Mouse (Mus musculus): ENCODE data around the gene Slc22a16. TPM values are rescaled to one million over a fixed set of nuclear protein-coding genes. Genes with fewer than 3 reads are reported as not detected.

The Slc22a16 gene
- polyA plus RNA-seq (2015; fragmentation: Nextera tagmentation; extraction: Ambion mirVana), result not detected in 2 replicates

- ATAC-seq (ENCODE audit: insufficient number of reproducible peaks, low FRiP score, low TSS enrichment, low read depth), result no peak
- Histone ChIP-seq H3K9ac (no peak within 1 kb of the TSS), H3K4me3 (no peak within 1 kb of the TSS), H3K27ac (no peak within 1 kb of the TSS), H3K4me2 (no peak within 1 kb of the TSS), H3K27me3 (no peaks in the 10 kb centered on the region), H3K4me1 (no peaks in the 10 kb centered on the region), H3K36me3 (no peaks in the 10 kb centered on the region), H3K9me3 (no peaks in the 10 kb centered on the region)
- 92% methylated on average over 12 of the region's 12 CpGs for WGBS
These were observed at the start of gene Slc22a16 for GRCm38 (mm10) chr10:40570036-40570435. Gene Slc22a16, plus strand, starts transcription at chr10:40570336.

GRCm38 (mm10) chr10:40521579-40521978, 48.6 kb upstream of the Slc22a16 start:
- H3K27me3 ChIP-seq, result no peaks in the 10 kb centered on the region; the same call in 1 of the 2 replicates
- H3K9ac ChIP-seq, result no peak overlapping the region
- H3K9me3 ChIP-seq, result no peaks in the 10 kb centered on the region
- peaks cover 4% of the 10 kb centered on the region; the same call in 1 of the 2 replicates for H3K4me1 ChIP-seq
- H3K4me3 ChIP-seq, result no peak overlapping the region
- H3K36me3 ChIP-seq, result no peaks in the 10 kb centered on the region
- ATAC-seq (ENCODE audit: insufficient number of reproducible peaks, low FRiP score, low TSS enrichment, low read depth), result no peak
- no peak overlapping the region for H3K4me2 ChIP-seq
- 27% methylated on average over 12 of the region's 12 CpGs for WGBS
- no peak overlapping the region for H3K27ac ChIP-seq

GRCm38 (mm10) chr10:40523312-40523975, 46.7 kb upstream of the Slc22a16 start:
- no peak for ATAC-seq (ENCODE audit: insufficient number of reproducible peaks, low FRiP score, low TSS enrichment, low read depth)
- no peak overlapping the region for H3K4me2 ChIP-seq
- H3K27me3 ChIP-seq, result no peaks in the 10 kb centered on the region; the same call in 1 of the 2 replicates
- no peak overlapping the region for H3K9ac ChIP-seq
- no peak overlapping the region for H3K27ac ChIP-seq
- H3K9me3 ChIP-seq, result no peaks in the 10 kb centered on the region
- WGBS, result 75% methylated on average over 7 of the region's 7 CpGs
- H3K36me3 ChIP-seq, result no peaks in the 10 kb centered on the region
- H3K4me3 ChIP-seq, result no peak overlapping the region
- peaks cover 4% of the 10 kb centered on the region; the same call in 1 of the 2 replicates for H3K4me1 ChIP-seq

- H3K4me2 ChIP-seq, result no peak overlapping the region
- no peaks in the 10 kb centered on the region for H3K9me3 ChIP-seq
- H3K4me3 ChIP-seq, result no peak overlapping the region
- no peaks in the 10 kb centered on the region for H3K36me3 ChIP-seq
- no peak for ATAC-seq (ENCODE audit: insufficient number of reproducible peaks, low FRiP score, low TSS enrichment, low read depth)
- WGBS, result 38% methylated on average over 9 of the region's 9 CpGs
- no peak overlapping the region for H3K27ac ChIP-seq
- H3K4me1 ChIP-seq, result peaks cover 4% of the 10 kb centered on the region; the same call in 1 of the 2 replicates
- no peak overlapping the region for H3K9ac ChIP-seq
- no peaks in the 10 kb centered on the region; the same call in 1 of the 2 replicates for H3K27me3 ChIP-seq
These were observed 45.9 kb upstream of the Slc22a16 start for GRCm38 (mm10) chr10:40524032-40524806.

- H3K27me3 ChIP-seq, result no peaks in the 10 kb centered on the region; the same call in 1 of the 2 replicates
- no peak overlapping the region for H3K27ac ChIP-seq
- H3K9ac ChIP-seq, result no peak overlapping the region
- H3K36me3 ChIP-seq, result no peaks in the 10 kb centered on the region
- H3K4me3 ChIP-seq, result no peak overlapping the region
- ATAC-seq (ENCODE audit: insufficient number of reproducible peaks, low FRiP score, low TSS enrichment, low read depth), result no peak
- H3K9me3 ChIP-seq, result no peaks in the 10 kb centered on the region
- peaks cover 4% of the 10 kb centered on the region; the same call in 1 of the 2 replicates for H3K4me1 ChIP-seq
- 31% methylated on average over 10 of the region's 10 CpGs for WGBS
- no peak overlapping the region for H3K4me2 ChIP-seq
These were observed 45.1 kb upstream of the Slc22a16 start for GRCm38 (mm10) chr10:40524991-40525390.

GRCm38 (mm10) chr10:40525616-40526155, 44.5 kb upstream of the Slc22a16 start:
- Histone ChIP-seq H3K36me3 (no peaks in the 10 kb centered on the region), H3K9ac (no peak overlapping the region), H3K27me3 (no peaks in the 10 kb centered on the region; the same call in 1 of the 2 replicates), H3K4me2 (no peak overlapping the region), H3K27ac (no peak overlapping the region), H3K9me3 (no peaks in the 10 kb centered on the region), H3K4me1 (peaks cover 4% of the 10 kb centered on the region; the same call in 1 of the 2 replicates), H3K4me3 (no peak overlapping the region)
- WGBS, result 61% methylated on average over 9 of the region's 9 CpGs
- no peak for ATAC-seq (ENCODE audit: insufficient number of reproducible peaks, low FRiP score, low TSS enrichment, low read depth)

- no peak for ATAC-seq (ENCODE audit: insufficient number of reproducible peaks, low FRiP score, low TSS enrichment, low read depth)
- no peak overlapping the region for H3K9ac ChIP-seq
- H3K27me3 ChIP-seq, result no peaks in the 10 kb centered on the region; the same call in 1 of the 2 replicates
- 78% methylated on average over 8 of the region's 8 CpGs for WGBS
- H3K4me2 ChIP-seq, result no peak overlapping the region
- no peaks in the 10 kb centered on the region for H3K9me3 ChIP-seq
- peaks cover 4% of the 10 kb centered on the region; the same call in 1 of the 2 replicates for H3K4me1 ChIP-seq
- H3K4me3 ChIP-seq, result no peak overlapping the region
- no peak overlapping the region for H3K27ac ChIP-seq
- no peaks in the 10 kb centered on the region for H3K36me3 ChIP-seq
These were observed 43.8 kb upstream of the Slc22a16 start for GRCm38 (mm10) chr10:40526301-40526761.

GRCm38 (mm10) chr10:40526986-40527385, 43.1 kb upstream of the Slc22a16 start:
- no peak overlapping the region for H3K4me2 ChIP-seq
- H3K4me3 ChIP-seq, result no peak overlapping the region
- H3K9me3 ChIP-seq, result no peaks in the 10 kb centered on the region
- WGBS, result 78% methylated on average over 3 of the region's 3 CpGs
- H3K36me3 ChIP-seq, result no peaks in the 10 kb centered on the region
- H3K27ac ChIP-seq, result no peak overlapping the region
- H3K27me3 ChIP-seq, result no peaks in the 10 kb centered on the region; the same call in 1 of the 2 replicates
- H3K9ac ChIP-seq, result no peak overlapping the region
- no peak for ATAC-seq (ENCODE audit: insufficient number of reproducible peaks, low FRiP score, low TSS enrichment, low read depth)
- peaks cover 4% of the 10 kb centered on the region; the same call in 1 of the 2 replicates for H3K4me1 ChIP-seq

- 17% methylated on average over 8 of the region's 8 CpGs for WGBS
- no peaks in the 10 kb centered on the region for H3K36me3 ChIP-seq
- no peaks in the 10 kb centered on the region for H3K9me3 ChIP-seq
- ATAC-seq (ENCODE audit: insufficient number of reproducible peaks, low FRiP score, low TSS enrichment, low read depth), result no peak
- no peak overlapping the region for H3K9ac ChIP-seq
- H3K4me2 ChIP-seq, result no peak overlapping the region
- H3K4me3 ChIP-seq, result no peak overlapping the region
- no peak overlapping the region for H3K27ac ChIP-seq
- H3K4me1 ChIP-seq, result peaks cover 4% of the 10 kb centered on the region; the same call in 1 of the 2 replicates
- no peaks in the 10 kb centered on the region; the same call in 1 of the 2 replicates for H3K27me3 ChIP-seq
These were observed 42.6 kb upstream of the Slc22a16 start for GRCm38 (mm10) chr10:40527573-40527972.

GRCm38 (mm10) chr10:40528668-40529067, 41.5 kb upstream of the Slc22a16 start:
- H3K36me3 ChIP-seq, result no peaks in the 10 kb centered on the region
- H3K9me3 ChIP-seq, result no peaks in the 10 kb centered on the region
- ATAC-seq (ENCODE audit: insufficient number of reproducible peaks, low FRiP score, low TSS enrichment, low read depth), result no peak
- no peak overlapping the region for H3K4me2 ChIP-seq
- 32% methylated on average over 8 of the region's 10 CpGs for WGBS
- H3K4me3 ChIP-seq, result no peak overlapping the region
- H3K4me1 ChIP-seq, result peaks cover 4% of the 10 kb centered on the region; the same call in 1 of the 2 replicates
- no peak overlapping the region for H3K27ac ChIP-seq
- H3K9ac ChIP-seq, result no peak overlapping the region
- H3K27me3 ChIP-seq, result no peaks in the 10 kb centered on the region; the same call in 1 of the 2 replicates

- Histone ChIP-seq H3K27ac (no peak overlapping the region), H3K4me1 (peaks cover 1% of the 10 kb centered on the region; the same call in 1 of the 2 replicates), H3K9ac (no peak overlapping the region), H3K36me3 (no peaks in the 10 kb centered on the region), H3K9me3 (no peaks in the 10 kb centered on the region), H3K4me3 (no peak overlapping the region), H3K4me2 (no peak overlapping the region), H3K27me3 (no peaks in the 10 kb centered on the region; the same call in 1 of the 2 replicates)
- no peak for ATAC-seq (ENCODE audit: insufficient number of reproducible peaks, low FRiP score, low TSS enrichment, low read depth)
- 59% methylated on average over 6 of the region's 6 CpGs for WGBS
These were observed 40.5 kb upstream of the Slc22a16 start for GRCm38 (mm10) chr10:40529617-40530016.

Measured in limb, embryonic 15.5 days (tissue).